Mouse (Mus musculus): Measurements from ENCODE around the gene Cradd.

Cradd gene

DNA sequence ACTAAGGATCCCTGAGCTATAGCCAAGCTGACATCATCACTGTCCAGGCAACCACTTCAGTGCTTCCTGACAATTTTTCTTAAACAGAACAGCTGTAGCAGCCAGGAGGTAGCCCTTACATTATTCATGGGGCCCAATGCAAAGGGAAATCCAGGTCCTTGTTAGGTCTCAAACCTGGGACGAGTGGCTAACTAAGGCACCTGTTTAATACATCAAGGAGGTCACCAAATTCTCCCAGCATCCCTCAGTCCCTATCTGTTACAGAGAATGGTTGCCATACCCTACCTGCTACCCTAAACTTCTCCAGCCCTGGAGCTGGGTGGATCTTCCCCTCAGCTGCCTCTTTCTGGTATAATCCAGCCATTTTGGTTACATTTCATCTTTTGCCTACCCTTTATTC, 10.9 kb upstream of the Cradd start:
- in situ Hi-C loops (cut with MboI, MseI): no loop called here

DNA sequence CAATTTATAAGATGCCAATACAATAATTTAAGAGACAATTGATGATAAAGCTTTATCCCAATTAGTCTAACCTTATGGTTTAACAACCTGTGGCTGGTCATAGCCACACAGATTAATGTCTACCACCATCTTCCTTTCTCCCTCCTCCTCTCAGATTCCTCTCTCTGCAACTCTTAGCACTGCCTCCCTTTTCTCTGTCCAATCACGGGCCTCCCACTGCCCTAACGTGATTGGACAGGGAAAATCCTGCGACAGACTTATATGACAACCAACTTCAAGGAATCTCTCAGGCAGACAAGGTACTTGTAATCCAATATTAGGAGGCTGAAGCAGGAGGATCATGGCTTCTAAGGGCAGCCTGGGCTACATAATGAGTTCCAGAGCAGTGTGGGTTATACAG, 8.7 kb upstream of the Cradd start:
- in situ Hi-C loops (cut with MboI, MseI): no loop called here

DNA sequence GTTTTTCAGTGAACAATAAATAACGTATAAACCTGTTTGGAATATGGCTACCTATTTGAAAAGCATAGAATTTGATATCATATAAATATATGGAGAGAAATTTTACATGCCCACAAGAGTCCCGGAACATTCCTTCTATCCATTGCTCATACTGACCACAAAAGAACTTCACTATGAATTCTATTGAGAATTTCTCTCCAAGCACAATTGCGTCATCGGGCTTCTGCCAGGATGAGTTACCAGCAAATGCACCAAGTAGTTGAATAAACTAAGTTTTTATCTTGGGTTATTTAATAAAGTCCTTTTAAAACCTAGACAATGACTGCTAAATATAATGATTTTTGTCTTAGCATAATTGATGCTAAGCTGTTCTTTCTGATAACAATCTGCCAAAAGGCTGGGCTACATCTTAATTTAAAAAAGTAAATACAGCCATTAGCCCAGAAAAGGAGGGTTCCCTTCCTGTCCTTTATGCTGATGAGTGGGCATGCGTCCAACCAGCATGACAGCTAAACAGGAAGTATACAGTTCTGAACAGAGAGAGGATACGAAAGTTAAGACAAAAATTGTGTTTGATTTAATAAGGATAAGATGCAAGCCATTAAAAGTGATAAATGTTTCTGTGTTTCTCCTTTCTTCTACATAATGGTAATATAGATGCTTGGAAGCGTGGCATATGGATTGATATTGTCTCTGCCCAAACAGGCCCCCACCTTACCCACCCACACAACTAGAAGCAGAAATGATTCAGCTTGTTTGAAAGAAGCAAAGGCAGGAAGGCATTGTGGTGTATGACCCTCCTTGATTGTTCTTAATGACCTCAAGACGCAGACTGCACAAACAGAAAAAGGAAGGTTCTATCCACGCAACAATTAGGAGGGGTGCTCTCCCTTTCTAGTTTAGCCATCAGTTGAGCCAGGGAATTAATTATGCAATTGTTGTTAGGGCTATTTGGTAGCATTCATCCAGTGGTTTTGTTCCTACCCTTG, 6.7 kb upstream of the Cradd start:
- in situ Hi-C loops (cut with MboI, MseI): no loop called here

DNA sequence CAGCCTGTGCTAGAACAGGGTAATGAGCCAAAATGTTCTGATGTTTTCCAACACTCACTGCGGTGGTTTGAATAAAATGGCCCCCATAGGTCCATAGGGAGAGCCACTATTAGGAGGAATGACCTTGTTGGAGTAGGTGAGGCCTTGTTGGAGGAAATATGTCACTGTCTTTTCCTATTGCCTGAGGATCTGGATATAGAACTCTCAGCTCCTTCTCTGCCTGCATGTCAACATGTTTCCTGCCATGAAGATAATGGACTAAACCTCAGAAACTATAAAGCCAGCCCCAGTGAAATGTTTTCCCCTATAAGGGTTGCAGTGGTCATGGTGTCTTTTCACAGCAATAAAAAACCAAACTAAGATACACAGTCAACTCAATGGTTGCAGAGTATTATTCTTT, 6.0 kb upstream of the Cradd start:
- in situ Hi-C loops (cut with MboI, MseI): no loop called here

DNA sequence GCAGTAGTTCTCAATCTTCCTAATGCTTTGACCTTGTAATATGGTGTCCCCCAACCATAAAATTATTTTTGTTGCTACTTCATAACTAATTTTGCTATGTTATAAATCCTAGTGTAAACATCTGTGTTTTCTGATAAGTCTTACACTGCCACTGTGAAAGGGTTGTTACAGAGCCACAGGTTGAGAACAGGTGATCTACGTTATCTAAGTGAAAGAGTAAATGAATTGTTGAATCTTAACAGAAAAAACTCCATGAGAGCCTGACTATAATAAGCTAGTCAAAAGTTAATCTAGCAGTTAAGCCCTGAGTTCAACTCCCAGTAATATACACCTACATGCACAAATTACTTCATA, 322 bp upstream of the Cradd start:
- in situ Hi-C loops (cut with MboI, MseI): no loop called here

DNA sequence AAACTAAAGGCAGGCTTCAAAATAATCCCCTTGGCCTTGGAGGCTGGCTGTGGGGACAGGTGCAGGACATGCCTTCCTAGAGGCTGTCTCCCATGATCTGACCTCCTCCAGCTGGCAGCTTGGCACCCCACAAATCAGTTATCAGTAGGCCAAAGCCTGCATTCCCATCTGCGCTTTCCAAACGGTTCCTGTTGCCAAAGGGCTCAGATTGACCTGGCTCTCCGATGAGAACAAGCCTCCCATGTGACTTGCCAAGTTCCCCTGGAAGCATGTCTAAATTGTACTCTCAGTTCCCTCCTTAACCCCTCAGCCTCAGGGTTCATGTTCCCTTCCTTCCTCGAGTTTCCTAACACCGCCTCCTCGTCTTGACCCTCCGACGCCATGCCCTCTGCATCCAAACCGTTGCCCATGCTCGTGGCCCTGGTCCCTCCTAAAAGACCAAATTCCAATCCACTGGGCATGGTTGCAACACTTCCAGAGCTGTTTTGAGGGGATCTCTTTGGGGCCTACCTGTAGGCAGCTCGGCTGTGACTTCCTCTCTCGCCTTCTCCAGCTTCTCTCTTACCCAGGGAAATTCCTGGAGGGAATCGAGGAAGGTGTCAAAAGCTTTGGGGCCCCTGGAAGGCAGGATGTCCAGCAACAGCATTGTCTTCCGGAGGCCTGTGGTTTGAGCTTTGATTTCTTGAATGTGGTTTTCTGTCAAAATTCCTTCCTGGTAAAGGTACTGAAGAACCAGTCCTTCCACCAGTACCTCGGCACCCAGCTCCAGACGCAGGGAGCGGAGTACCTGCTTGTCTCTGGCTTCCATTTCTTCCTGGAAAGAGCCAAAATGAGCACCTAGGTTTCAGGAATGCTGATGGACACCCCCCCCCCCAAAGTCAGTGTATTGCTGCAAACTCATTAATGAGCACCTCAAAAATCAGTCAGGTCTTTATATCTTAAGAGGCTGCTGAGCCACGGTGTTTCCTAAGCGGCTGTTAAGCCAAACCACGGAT, 1.6 kb downstream of the Cradd start:
- in situ Hi-C loops (cut with MboI, MseI): no loop called here

DNA sequence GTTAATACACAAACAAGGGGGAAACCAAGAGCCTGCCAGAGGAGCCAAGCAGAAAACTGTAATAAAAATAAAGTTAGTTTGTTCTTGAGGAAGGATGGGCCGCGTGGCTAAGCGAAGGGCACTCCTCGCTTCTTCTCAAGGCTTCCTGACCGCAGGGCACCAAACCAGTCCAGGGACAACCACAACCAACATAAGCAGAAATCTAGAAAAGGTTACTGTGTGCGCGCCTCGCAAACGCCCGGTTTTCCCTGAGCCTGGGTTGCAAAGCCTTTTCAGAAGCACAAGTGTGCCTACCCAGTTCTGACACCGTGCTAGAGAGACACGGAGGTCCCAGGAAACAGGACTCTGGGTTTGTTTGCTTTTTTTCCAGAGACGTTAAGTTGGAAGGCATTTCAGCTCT, 4.9 kb downstream of the Cradd start:
- in situ Hi-C loops (cut with MboI, MseI): no loop called here

DNA sequence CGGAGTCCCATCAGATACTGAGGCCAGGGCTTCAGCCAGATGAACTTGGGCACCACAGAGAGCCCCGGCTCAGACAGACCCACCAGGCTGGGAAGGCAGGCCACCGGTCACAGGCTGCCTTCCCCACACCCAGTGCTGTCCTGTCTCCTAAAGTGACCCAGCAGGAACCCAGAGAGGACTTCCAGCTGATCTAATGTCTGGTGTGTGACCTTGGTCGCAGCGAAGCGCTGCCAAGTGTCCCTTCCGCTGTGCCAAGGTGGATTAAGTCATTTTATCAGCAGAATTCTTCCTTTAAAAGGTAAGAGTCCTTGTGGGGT, 5.6 kb downstream of the Cradd start:
- in situ Hi-C loops (cut with MboI, MseI): no loop called here

DNA sequence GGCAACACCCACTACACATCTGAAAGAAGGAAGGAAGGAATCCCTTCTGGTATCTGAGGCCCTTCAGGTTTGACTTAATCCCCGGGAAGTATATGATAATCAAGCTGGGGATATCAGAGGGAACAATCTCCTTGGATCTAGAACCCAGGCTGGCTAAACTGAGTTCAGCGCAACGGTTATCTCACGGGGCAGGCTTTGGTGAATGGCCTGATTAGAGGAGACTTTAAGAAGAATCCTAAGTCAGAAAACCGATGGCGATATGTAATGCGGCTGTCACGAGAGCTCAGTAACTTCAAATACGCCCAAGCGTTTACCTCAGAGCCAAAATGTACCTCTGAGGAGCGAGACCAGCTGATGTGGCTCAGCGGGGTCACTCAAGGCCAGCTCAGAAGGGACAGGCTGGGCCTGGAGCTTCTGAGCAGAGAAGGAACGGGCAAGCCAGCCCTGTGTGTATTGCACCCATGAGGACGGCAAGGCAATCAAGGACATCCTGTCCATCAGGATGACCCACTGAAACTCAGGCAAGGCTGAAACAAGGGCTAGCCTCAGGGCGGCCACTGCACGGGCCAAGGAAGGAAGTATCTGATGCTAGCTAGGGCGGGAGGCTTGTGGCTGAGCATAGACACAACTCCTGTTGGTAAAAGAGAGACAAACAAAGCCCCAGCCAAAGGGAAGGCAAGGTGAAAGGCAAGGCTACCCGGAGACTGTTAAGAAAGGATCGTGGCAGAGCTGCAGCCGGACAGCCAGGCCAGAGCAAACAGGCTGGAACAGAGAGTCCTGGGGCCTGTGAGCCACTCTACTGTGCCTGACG, 6.1 kb downstream of the Cradd start:
- in situ Hi-C loops (cut with MboI, MseI): no loop called here

DNA sequence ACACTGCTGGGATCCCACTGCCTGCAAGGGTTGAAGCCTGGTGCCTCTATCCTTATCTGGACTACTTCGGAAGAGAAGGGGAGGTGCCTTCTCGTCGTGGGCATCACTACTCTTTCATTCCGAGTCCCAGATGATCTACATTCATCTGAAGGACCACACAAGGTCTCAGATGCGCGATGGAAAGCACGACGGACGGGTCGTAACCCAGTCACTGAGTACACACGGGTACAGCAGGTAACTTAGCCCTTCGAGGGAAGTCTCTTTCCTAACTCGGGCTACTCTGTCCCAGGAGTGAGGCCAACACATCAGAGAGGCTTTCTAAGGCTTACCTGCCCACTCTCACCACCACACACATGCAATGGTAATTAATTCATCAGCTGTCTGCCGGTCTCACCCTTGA, 6.8 kb downstream of the Cradd start:
- in situ Hi-C loops (cut with MboI, MseI): no loop called here

DNA sequence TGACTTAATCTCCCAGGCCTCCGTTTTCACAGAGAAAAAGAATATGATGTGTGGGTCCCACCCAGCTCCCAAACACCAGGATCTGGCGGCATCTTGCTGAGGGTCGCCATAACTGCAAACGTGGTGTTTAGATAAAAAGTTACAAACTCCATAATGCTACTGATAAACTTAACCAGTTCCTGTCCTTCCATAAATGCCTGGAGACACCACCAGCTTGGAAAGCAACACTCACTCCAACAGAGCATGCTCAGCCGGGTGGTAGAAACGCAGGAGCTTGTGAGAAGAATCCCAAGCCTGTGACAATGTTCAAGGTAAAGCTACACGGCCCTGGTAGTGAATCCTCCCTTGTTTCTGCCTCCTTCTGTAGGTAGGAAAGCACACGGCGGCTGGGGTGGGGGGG, 7.3 kb downstream of the Cradd start:
- in situ Hi-C loops (cut with MboI, MseI): no loop called here

DNA sequence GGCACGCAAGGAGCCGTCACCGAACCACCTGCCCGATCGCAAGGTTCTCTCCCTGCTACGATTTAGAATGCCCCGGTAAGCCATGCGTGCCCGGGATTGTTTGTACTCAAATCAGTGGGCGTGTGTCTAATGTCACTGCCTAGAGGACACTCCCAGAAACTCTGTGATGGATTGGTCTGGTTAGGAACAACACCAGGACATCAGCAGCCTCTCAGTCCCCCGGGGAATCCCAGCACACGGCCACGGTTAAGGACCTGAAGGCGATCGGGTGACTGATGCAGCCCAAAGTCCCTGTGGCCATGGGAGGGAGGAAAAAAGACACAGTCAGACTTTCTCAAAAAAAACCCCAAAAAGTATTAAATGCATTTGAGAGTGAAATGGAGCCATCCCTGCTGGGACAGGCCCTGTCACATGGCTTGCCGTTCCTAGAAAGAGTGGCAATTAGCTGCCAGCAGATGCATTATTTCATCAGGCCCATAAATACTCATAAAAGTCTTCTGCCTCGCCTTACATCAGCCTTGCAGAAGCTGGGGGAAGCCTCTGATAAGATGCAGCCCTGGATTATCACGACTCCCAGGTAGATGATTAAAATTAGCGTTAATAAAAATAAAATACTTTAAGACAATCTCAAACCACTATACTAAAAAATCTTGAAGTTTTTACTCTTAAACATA, 8.0 kb downstream of the Cradd start:
- in situ Hi-C loops (cut with MboI, MseI): no loop called here

DNA sequence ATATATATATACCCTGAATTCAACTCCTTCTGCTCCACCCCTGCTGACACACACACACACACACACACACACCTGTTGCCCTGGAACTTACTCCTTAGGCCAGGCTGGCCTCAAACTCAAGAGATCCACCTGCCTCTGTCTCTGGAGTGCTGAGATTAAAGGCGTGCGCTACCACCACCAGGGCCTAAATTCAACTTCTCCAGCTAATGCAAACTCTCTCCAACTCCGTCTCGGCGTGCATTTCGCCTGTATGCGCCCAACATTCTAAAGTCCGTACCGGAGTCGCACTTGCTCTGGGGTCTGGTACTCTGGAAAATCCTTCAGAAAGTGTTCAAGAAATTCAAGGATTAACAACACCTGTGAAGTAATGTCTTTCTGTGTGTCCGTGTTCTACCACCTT, 8.6 kb downstream of the Cradd start:
- in situ Hi-C loops (cut with MboI, MseI): no loop called here

DNA sequence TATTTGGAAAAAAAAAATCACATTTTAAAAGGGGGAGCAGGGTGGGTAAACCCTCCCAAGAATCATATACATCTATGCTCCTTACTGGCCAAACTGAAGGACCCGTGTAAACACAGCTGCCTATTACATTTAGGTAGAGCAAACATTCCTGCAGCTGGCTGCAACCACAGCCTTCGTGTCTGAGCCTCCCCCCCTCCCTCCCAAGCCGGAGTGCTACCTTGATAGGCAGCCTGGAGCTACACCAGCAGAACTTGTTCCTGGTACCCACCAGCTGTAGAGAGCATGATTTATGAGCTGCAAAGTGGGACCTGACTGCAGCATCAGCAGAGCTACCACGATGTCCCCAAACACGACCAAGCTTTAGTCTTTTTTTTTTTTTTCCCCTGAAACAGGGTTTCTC, 9.9 kb downstream of the Cradd start:
- in situ Hi-C loops (cut with MboI, MseI): no loop called here

DNA sequence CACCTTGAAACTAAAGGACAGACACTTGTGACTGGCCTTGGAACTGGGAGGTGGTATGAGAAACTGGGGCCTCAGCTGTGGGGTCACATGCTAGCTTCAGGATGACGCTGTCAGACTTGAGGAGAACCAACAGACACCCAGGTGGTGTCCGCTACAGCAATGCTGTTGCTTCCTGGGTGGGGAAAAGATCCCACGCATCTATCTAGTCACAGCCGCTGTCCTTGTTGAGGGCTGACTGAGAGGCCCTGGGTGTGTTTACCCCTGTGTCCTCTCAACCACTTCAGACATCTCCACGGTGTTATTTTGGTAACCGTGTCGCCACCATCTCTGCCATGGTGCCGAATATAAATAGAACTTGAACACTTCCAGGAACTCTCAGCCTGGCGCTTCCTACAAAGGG, 10.4 kb downstream of the Cradd start:
- in situ Hi-C loops (cut with MboI, MseI): no loop called here

DNA sequence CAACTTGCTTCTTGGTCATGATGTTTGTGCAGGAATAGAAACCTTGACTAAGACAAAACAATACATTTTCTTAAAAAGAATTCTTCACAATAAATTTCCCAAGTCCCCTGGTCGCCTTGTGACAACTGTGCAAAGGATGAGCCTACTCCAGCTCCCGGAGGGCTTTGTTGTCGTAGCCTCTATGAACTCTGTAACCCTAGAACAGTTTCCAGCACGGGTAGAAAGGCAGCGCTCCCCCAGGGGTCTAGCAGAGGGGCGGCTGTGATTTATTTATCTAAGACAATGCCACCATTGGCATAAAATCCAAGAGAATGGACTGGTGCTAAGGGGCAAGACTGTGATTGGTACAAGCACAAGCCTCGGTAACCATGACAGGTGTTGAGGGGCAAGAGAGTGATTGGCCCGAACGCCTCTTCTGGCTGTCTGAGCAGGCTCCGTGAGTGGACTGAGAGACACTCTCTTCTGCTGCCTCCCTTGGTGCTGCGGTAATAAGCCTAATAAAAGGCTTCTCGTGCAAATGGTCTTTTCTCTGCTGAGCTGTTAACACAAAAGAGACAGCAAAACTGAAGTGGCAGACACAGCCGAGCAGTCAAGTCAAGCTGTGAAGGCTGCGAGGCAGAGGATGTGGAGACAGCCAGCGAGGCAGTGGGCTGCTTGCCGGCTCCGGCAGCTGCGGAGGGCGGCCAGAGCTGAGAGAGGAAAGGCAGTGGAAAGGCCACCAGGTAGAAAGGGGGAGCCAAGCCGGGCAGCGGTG, 13.1 kb downstream of the Cradd start:
- in situ Hi-C loops (cut with MboI, MseI): no loop called here

DNA sequence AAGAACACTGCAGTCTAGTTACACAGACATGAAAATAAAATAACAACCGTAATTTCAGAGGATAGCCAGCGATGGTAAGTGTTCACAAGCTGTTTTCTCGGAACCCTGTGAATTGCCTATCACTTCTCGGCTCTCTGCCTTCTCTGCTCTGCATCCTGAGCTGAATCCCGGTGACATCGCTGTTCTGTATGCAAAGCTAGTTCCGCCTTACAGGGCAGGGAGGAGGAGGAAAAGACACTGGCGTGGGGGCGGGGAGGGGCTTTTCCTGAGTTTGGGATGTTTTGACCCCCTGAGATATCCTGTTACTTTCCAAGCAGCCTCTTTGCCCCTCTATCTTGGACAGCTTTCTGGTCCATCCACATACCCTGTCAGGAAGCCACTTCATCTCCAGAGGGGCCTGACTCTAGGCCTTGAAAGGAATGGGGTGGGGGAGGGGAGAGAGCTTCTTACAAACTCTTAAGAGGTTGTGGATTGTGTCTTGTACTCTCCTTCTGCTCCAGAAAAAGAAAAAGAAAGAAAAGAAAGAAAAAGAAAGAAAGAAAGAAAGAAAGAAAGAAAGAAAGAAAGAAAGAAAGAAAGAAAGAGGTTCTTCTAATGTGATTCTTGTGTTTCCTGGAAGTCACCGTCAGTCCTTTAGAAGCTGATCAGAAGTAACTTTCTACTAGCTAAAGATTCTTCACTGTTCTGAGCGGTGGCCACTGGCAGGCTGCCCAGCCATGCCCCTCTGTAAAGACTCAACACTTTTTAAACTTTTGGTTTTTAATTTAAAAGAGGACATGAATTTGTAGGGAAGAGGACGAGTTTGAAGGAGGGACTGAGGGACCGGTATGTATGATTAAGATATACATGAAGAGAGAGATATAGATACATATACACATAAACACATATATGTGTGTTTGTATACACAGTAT, 14.3 kb downstream of the Cradd start:
- in situ Hi-C loops (cut with MboI, MseI): no loop called here

DNA sequence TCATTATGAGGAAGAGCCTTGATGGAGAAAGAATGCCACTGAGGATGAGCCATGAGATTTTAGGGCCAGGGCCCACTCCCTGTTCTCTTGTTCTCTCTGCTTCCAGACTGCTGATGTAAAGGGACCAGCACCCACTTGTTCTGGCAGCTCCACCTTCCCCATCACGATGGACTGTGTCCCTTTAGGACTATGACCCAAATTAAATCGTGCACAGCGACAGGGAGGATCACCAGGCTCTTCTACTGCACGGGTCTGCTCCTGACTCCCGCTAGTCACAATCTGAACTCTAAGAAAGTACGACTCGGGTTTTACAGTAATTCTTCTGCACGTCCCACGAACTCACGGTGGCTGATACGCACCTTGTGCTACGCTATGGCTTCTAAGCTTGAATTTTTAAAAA, 14.9 kb downstream of the Cradd start:
- in situ Hi-C loops (cut with MboI, MseI): no loop called here

DNA sequence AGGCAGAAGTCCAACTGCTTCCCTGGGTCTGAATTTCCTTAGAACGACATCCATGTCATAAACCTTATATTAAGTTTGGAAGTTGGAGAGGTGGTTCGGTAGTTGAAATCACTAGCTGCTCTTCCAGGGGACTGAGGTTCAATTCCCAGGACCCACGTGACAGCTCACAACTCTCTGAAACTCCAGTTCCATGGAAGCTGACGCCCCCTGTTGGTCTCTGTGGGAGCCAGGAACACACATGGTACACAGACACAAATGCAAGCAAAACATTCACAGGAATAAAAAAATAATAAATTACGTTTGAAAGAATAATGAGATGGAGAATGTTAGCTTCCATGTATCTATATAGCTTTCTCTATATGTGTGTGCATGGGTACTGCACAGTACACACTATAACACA, 16.0 kb downstream of the Cradd start:
- in situ Hi-C loops (cut with MboI, MseI): no loop called here
